Comparison of ENCODE assay signal across 19 mouse cellular contexts in genomic region chr17:83547145-83547544, GRCm38 (mm10). TPM values are rescaled to one million over a fixed set of nuclear protein-coding genes. Genes with fewer than 3 reads are reported as not detected.
DNase-seq lines count a peak whose midpoint lies in the region; ATAC-seq and TF ChIP-seq lines count a peak whose summit lies in the region.
"Had no signal": no experiment of that assay in that cellular context is flagged by ENCODE, and none has a peak within 500 bp of the region (broad histone marks: within the 10 kb centered on the region; RNA-seq: fewer than 3 reads in every experiment).

No protein-coding gene starts in this region.

- no peaks in the 10 kb centered on the region for H3K79me2 ChIP-seq in heart, adult 2 months (replicated peaks; ENCODE audit: control insufficient read depth, insufficient read depth, low read length)

- WGBS in heart, embryonic 16.5 days: 53% methylated on average over 10 of the region's 10 CpGs
- 83% methylated on average over 10 of the region's 10 CpGs for WGBS in heart, adult 2 months
- 41% methylated on average over 10 of the region's 10 CpGs for WGBS in midbrain, embryonic 16.5 days
- 41% methylated on average over 10 of the region's 10 CpGs for WGBS in midbrain, embryonic 10.5 days
- 65% methylated on average over 10 of the region's 10 CpGs for WGBS in stomach, postnatal 0 days

- no peak for TF ChIP-seq CTCF in heart, adult 2 months (IDR thresholded peaks at IDR 0.05)
- no peak for TF ChIP-seq CTCF in stomach, postnatal 0 days (IDR thresholded peaks at IDR 0.05; ENCODE audit: low read depth)

- intact Hi-C loops in heart, adult 2 months (cut with DNase I): no loop called here

- H3K36me3 ChIP-seq in heart, embryonic 16.5 days (ENCODE audit: control insufficient read depth, insufficient read depth): no peaks in the 10 kb centered on the region
- H3K36me3 ChIP-seq in heart, adult 2 months (ENCODE audit: control insufficient read depth, insufficient read depth, low read length): no peaks in the 10 kb centered on the region
- H3K36me3 ChIP-seq in midbrain, embryonic 16.5 days (ENCODE audit: control insufficient read depth, insufficient read depth, low read length): no peaks in the 10 kb centered on the region
- H3K36me3 ChIP-seq in midbrain, embryonic 10.5 days: no peaks in the 10 kb centered on the region
- no peaks in the 10 kb centered on the region for H3K36me3 ChIP-seq in stomach, postnatal 0 days (ENCODE audit: control insufficient read depth, insufficient read depth, low read length)
- H3K36me3 ChIP-seq: heart, embryonic 13.5 days; limb, embryonic 10.5 days had no signal

- H3K9me3 ChIP-seq in heart, embryonic 16.5 days (replicated peaks; ENCODE audit: control insufficient read depth, low read length): no peaks in the 10 kb centered on the region
- H3K9me3 ChIP-seq in midbrain, embryonic 16.5 days (replicated peaks; ENCODE audit: control insufficient read depth, low read length, poor library complexity, severe bottlenecking): no peaks in the 10 kb centered on the region
- H3K9me3 ChIP-seq in midbrain, embryonic 10.5 days (replicated peaks): no peaks in the 10 kb centered on the region
- H3K9me3 ChIP-seq in stomach, postnatal 0 days (ENCODE audit: control insufficient read depth, low read length): no peaks in the 10 kb centered on the region
- H3K9me3 ChIP-seq: heart, embryonic 13.5 days; limb, embryonic 10.5 days had no signal

- TF ChIP-seq EP300 in heart, adult 2 months (IDR thresholded peaks at IDR 0.05; ENCODE audit: insufficient read depth, low read depth, low read length): no peak
- TF ChIP-seq EP300 in stomach, postnatal 0 days (optimal IDR thresholded peaks at IDR 0.05): no peak

- H3K4me3 ChIP-seq in heart, embryonic 16.5 days (ENCODE audit: low read length): no peak overlapping the region
- H3K4me3 ChIP-seq in heart, adult 2 months: no peak overlapping the region
- no peak overlapping the region for H3K4me3 ChIP-seq in midbrain, embryonic 16.5 days (ENCODE audit: low read depth, low read length)
- no peak overlapping the region for H3K4me3 ChIP-seq in midbrain, embryonic 10.5 days
- no peak overlapping the region for H3K4me3 ChIP-seq in stomach, postnatal 0 days (ENCODE audit: low read depth, low read length)
- H3K4me3 ChIP-seq: gastrocnemius, adult 2 months; myocyte had no signal

- H3K4me2 ChIP-seq in heart, embryonic 16.5 days (ENCODE audit: low read depth, low read length): peak overlapping the region; percentile 14; the same call in 1 of the 2 replicates
- H3K4me2 ChIP-seq in midbrain, embryonic 16.5 days (ENCODE audit: low read length): no peak overlapping the region
- no peak overlapping the region for H3K4me2 ChIP-seq in stomach, postnatal 0 days (replicated peaks; ENCODE audit: low read depth)

- peaks cover 22% of the 10 kb centered on the region for H3K27me3 ChIP-seq in heart, embryonic 16.5 days (ENCODE audit: control insufficient read depth, insufficient read depth, low read length)
- no peaks in the 10 kb centered on the region for H3K27me3 ChIP-seq in heart, adult 2 months (ENCODE audit: control insufficient read depth, insufficient read depth, low read length)
- H3K27me3 ChIP-seq in midbrain, embryonic 16.5 days (ENCODE audit: control insufficient read depth, insufficient read depth, low read depth, low read length): peaks cover 4% of the 10 kb centered on the region; the same call in 1 of the 2 replicates
- peaks cover 60% of the 10 kb centered on the region for H3K27me3 ChIP-seq in midbrain, embryonic 10.5 days (ENCODE audit: low read depth, poor library complexity, severe bottlenecking)
- no peaks in the 10 kb centered on the region; the same call in 1 of the 2 replicates for H3K27me3 ChIP-seq in stomach, postnatal 0 days (ENCODE audit: control insufficient read depth, insufficient read depth, low read length)

- TF ChIP-seq POLR2A in heart, adult 2 months (IDR thresholded peaks at IDR 0.05; ENCODE audit: insufficient read depth, low read depth, low read length): no peak

- H3K9ac ChIP-seq in heart, embryonic 16.5 days (ENCODE audit: low read length): no peak overlapping the region
- no peak overlapping the region for H3K9ac ChIP-seq in heart, adult 2 months (ENCODE audit: low read depth, low read length)
- no peak overlapping the region for H3K9ac ChIP-seq in midbrain, embryonic 16.5 days (ENCODE audit: low read depth, low read length)
- H3K9ac ChIP-seq in stomach, postnatal 0 days (ENCODE audit: low read length): no peak overlapping the region
- H3K9ac ChIP-seq: heart, embryonic 13.5 days; liver, postnatal 0 days had no signal

- peak; percentile 16 for DNase-seq in embryo, embryonic 10.5 days (ENCODE audit: low spot score)
- no peak for DNase-seq in embryo, embryonic 11 days
- no peak for DNase-seq in heart, adult 2 months
- no peak for DNase-seq in midbrain, embryonic 10.5 days (ENCODE audit: low spot score)
- no peak for DNase-seq in stomach, postnatal 0 days (ENCODE audit: low spot score)
- DNase-seq in urinary bladder, postnatal 14 days (ENCODE audit: low spot score): no peak
- DNase-seq: cerebellum, adult 9-10 months; gastrocnemius, adult 2 months; heart, postnatal 36 days; kidney, adult 8-10 months; kidney, postnatal 36 days; liver, postnatal 0 days; lung, postnatal 4 days; right cerebral cortex, postnatal 25 days had no signal

- peaks cover 6% of the 10 kb centered on the region; the same call in 1 of the 2 replicates for H3K4me1 ChIP-seq in heart, embryonic 16.5 days (ENCODE audit: control insufficient read depth, insufficient read depth, low read length)
- no peaks in the 10 kb centered on the region for H3K4me1 ChIP-seq in heart, adult 2 months (ENCODE audit: control insufficient read depth, insufficient read depth, low read length)
- H3K4me1 ChIP-seq in midbrain, embryonic 16.5 days (ENCODE audit: control insufficient read depth, insufficient read depth, low read length): peaks cover 27% of the 10 kb centered on the region
- H3K4me1 ChIP-seq in midbrain, embryonic 10.5 days: peaks cover 42% of the 10 kb centered on the region
- H3K4me1 ChIP-seq in stomach, postnatal 0 days (replicated peaks; ENCODE audit: control insufficient read depth, insufficient read depth): no peaks in the 10 kb centered on the region

- no peak overlapping the region for H3K27ac ChIP-seq in heart, embryonic 16.5 days (ENCODE audit: low read length)
- no peak overlapping the region for H3K27ac ChIP-seq in heart, adult 2 months
- no peak overlapping the region for H3K27ac ChIP-seq in midbrain, embryonic 16.5 days (ENCODE audit: low read length)
- no peak overlapping the region for H3K27ac ChIP-seq in midbrain, embryonic 10.5 days (replicated peaks)
- H3K27ac ChIP-seq in stomach, postnatal 0 days (replicated peaks): no peak overlapping the region
- H3K27ac ChIP-seq: gastrocnemius, adult 2 months; heart, embryonic 13.5 days; limb, embryonic 10.5 days had no signal

- ATAC-seq in heart, embryonic 16.5 days (replicated peaks; ENCODE audit: extremely low read depth, insufficient read depth, low FRiP score): no peak
- 0 out of 2 replicates have a peak, but pooled peaks have one; percentile 27 for ATAC-seq in midbrain, embryonic 16.5 days
- 0 out of 2 replicates have a peak, but pooled peaks have one; percentile 26 for ATAC-seq in stomach, postnatal 0 days (ENCODE audit: low FRiP score, low TSS enrichment)
- ATAC-seq: liver, postnatal 0 days had no signal

RNA-seq across cellular contexts. Expression of gene Cox7a2l, which starts 30.0 kb away (rescaled TPM):
- polyA plus RNA-seq in heart, embryonic 16.5 days (2015; fragmentation: Nextera tagmentation; extraction: Ambion mirVana): 234 and 239 TPM in 2 replicates
- 100 to 1,000 TPM; 278 to 329 TPM for total RNA-seq in heart, adult 2 months (2021)
- polyA plus RNA-seq in heart, adult 2 months (2012; rRNA removed): 227 and 349 TPM in 2 replicates
- polyA plus RNA-seq in midbrain, embryonic 16.5 days (2015; fragmentation: Nextera tagmentation; extraction: Ambion mirVana): 179 and 191 TPM in 2 replicates
- polyA plus RNA-seq in midbrain, embryonic 10.5 days (2016; fragmentation: Nextera tagmentation; extraction: Ambion mirVana): 138 and 143 TPM in 2 replicates
- 163 and 183 TPM in 2 replicates for polyA plus RNA-seq in stomach, postnatal 0 days (2015; fragmentation: Nextera tagmentation; extraction: Ambion mirVana)
